Mouse (Mus musculus): Measurements from ENCODE around the gene Arf3.

GRCm38 (mm10) chr15:98793141-98793698 is 30.2 kb upstream of the Arf3 start:
- TF ChIP-seq GATA1 (IDR thresholded peaks at IDR 0.05; ENCODE audit: low read length) (no peak), TAL1 (IDR thresholded peaks at IDR 0.05; ENCODE audit: low read length) (no peak)

Measured in erythroblast, embryonic 14.5 days (primary cell).